Mouse (Mus musculus): ENCODE measurements at regions not wholly inside any gene's neighbourhood (a gene's known extent, or its start where the extent isn't known, plus 50 kb on each side); places are given as distances from the start of the nearest gene placed in this dataset.

- no peaks in the 10 kb centered on the region for H3K27me3 ChIP-seq (ENCODE audit: control insufficient read depth, insufficient read depth, low read length)
- 82% methylated on average over 28 of the region's 28 CpGs for WGBS
- H3K36me3 ChIP-seq (ENCODE audit: control insufficient read depth, insufficient read depth, low read length), result no peaks in the 10 kb centered on the region
- H3K27ac ChIP-seq (replicated peaks; ENCODE audit: insufficient read depth, low read depth, low read length), result no peak overlapping the region
- H3K4me1 ChIP-seq (ENCODE audit: control insufficient read depth, insufficient read depth, low read length), result no peaks in the 10 kb centered on the region
- H3K4me3 ChIP-seq (ENCODE audit: insufficient read depth, low read depth, low read length), result no peak overlapping the region
- TF ChIP-seq CTCF (IDR thresholded peaks at IDR 0.05; ENCODE audit: low read depth, low read length) (no peak), POLR2A (IDR thresholded peaks at IDR 0.05; ENCODE audit: extremely low read depth, insufficient read depth, low read length) (no peak)
- H3K79me2 ChIP-seq (ENCODE audit: control insufficient read depth, insufficient read depth, low read length), result no peaks in the 10 kb centered on the region
- no peak for DNase-seq (ENCODE audit: extremely low read depth, low read depth, low spot score)
- H3K9ac ChIP-seq (ENCODE audit: low read depth, low read length), result no peak overlapping the region
Observed at GRCm38 (mm10) chr17:67499783-67500641, 132.5 kb downstream of the Lrrc30 start.

GRCm38 (mm10) chr17:67497380-67497779 is 135.1 kb downstream of the Lrrc30 start:
- no peaks in the 10 kb centered on the region for H3K79me2 ChIP-seq (ENCODE audit: control insufficient read depth, insufficient read depth, low read length)
- 82% methylated on average over 8 of the region's 8 CpGs for WGBS
- DNase-seq (ENCODE audit: extremely low read depth, low read depth, low spot score), result no peak
- H3K27me3 ChIP-seq (ENCODE audit: control insufficient read depth, insufficient read depth, low read length), result no peaks in the 10 kb centered on the region
- H3K9ac ChIP-seq (ENCODE audit: low read depth, low read length), result no peak overlapping the region
- H3K4me1 ChIP-seq (ENCODE audit: control insufficient read depth, insufficient read depth, low read length), result no peaks in the 10 kb centered on the region
- TF ChIP-seq CTCF (IDR thresholded peaks at IDR 0.05; ENCODE audit: low read depth, low read length) (no peak), POLR2A (IDR thresholded peaks at IDR 0.05; ENCODE audit: extremely low read depth, insufficient read depth, low read length) (no peak)
- no peak overlapping the region for H3K27ac ChIP-seq (replicated peaks; ENCODE audit: insufficient read depth, low read depth, low read length)
- no peak overlapping the region for H3K4me3 ChIP-seq (ENCODE audit: insufficient read depth, low read depth, low read length)
- no peaks in the 10 kb centered on the region for H3K36me3 ChIP-seq (ENCODE audit: control insufficient read depth, insufficient read depth, low read length)

DNA sequence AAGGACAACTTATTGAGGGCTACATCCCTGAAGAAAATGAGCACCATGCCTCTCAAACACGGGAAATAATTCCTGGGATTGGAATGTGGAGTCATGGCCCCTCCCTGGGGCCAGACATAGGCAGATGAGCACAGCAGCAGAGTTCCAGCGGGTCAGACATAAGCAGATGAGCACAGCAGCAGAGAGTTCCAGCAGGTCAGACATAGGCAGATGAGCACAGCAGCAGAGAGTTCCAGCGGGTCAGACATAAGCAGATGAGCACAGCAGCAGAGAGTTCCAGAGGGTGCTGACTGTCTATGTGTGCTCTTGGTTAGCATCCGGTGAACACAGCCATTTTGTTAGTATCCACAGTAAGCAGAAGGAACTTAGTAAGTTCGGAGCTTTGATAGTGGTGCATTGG is 126.2 kb upstream of the Ptprm start:
- Histone ChIP-seq H3K79me2 (ENCODE audit: control insufficient read depth, insufficient read depth, low read length) (no peaks in the 10 kb centered on the region), H3K9ac (ENCODE audit: low read depth, low read length) (no peak overlapping the region), H3K27me3 (ENCODE audit: control insufficient read depth, insufficient read depth, low read length) (no peaks in the 10 kb centered on the region), H3K27ac (replicated peaks; ENCODE audit: insufficient read depth, low read depth, low read length) (no peak overlapping the region), H3K4me1 (ENCODE audit: control insufficient read depth, insufficient read depth, low read length) (no peaks in the 10 kb centered on the region), H3K36me3 (ENCODE audit: control insufficient read depth, insufficient read depth, low read length) (no peaks in the 10 kb centered on the region), H3K4me3 (ENCODE audit: insufficient read depth, low read depth, low read length) (no peak overlapping the region)
- TF ChIP-seq POLR2A (IDR thresholded peaks at IDR 0.05; ENCODE audit: extremely low read depth, insufficient read depth, low read length), result no peak
- TF ChIP-seq CTCF (IDR thresholded peaks at IDR 0.05; ENCODE audit: low read depth, low read length), result no peak
- 72% methylated on average over 5 of the region's 5 CpGs for WGBS
- DNase-seq (ENCODE audit: extremely low read depth, low read depth, low spot score), result no peak

- 37% methylated on average over 2 of the region's 2 CpGs for WGBS
- Histone ChIP-seq H3K4me3 (ENCODE audit: insufficient read depth, low read depth, low read length) (no peak overlapping the region), H3K27ac (replicated peaks; ENCODE audit: insufficient read depth, low read depth, low read length) (no peak overlapping the region), H3K9ac (ENCODE audit: low read depth, low read length) (no peak overlapping the region), H3K27me3 (ENCODE audit: control insufficient read depth, insufficient read depth, low read length) (no peaks in the 10 kb centered on the region), H3K36me3 (ENCODE audit: control insufficient read depth, insufficient read depth, low read length) (no peaks in the 10 kb centered on the region), H3K79me2 (ENCODE audit: control insufficient read depth, insufficient read depth, low read length) (no peaks in the 10 kb centered on the region), H3K4me1 (ENCODE audit: control insufficient read depth, insufficient read depth, low read length) (no peaks in the 10 kb centered on the region)
- DNase-seq (ENCODE audit: extremely low read depth, low read depth, low spot score), result no peak
- peak; percentile 66 for TF ChIP-seq CTCF (IDR thresholded peaks at IDR 0.05; ENCODE audit: low read depth, low read length)
- TF ChIP-seq POLR2A (IDR thresholded peaks at IDR 0.05; ENCODE audit: extremely low read depth, insufficient read depth, low read length), result no peak
Observed at GRCm38 (mm10) chr17:67473137-67473536, 118.9 kb upstream of the Ptprm start.

- Histone ChIP-seq H3K4me3 (ENCODE audit: insufficient read depth, low read depth, low read length) (no peak overlapping the region), H3K9ac (ENCODE audit: low read depth, low read length) (no peak overlapping the region), H3K36me3 (ENCODE audit: control insufficient read depth, insufficient read depth, low read length) (no peaks in the 10 kb centered on the region), H3K4me1 (ENCODE audit: control insufficient read depth, insufficient read depth, low read length) (no peaks in the 10 kb centered on the region), H3K27ac (replicated peaks; ENCODE audit: insufficient read depth, low read depth, low read length) (no peak overlapping the region), H3K27me3 (ENCODE audit: control insufficient read depth, insufficient read depth, low read length) (no peaks in the 10 kb centered on the region), H3K79me2 (ENCODE audit: control insufficient read depth, insufficient read depth, low read length) (no peaks in the 10 kb centered on the region)
- DNase-seq (ENCODE audit: extremely low read depth, low read depth, low spot score), result no peak
- no peak for TF ChIP-seq POLR2A (IDR thresholded peaks at IDR 0.05; ENCODE audit: extremely low read depth, insufficient read depth, low read length)
- WGBS, result 78% methylated on average over 4 of the region's 4 CpGs
Observed at GRCm38 (mm10) chr17:67458851-67459421, 104.7 kb upstream of the Ptprm start.

DNA sequence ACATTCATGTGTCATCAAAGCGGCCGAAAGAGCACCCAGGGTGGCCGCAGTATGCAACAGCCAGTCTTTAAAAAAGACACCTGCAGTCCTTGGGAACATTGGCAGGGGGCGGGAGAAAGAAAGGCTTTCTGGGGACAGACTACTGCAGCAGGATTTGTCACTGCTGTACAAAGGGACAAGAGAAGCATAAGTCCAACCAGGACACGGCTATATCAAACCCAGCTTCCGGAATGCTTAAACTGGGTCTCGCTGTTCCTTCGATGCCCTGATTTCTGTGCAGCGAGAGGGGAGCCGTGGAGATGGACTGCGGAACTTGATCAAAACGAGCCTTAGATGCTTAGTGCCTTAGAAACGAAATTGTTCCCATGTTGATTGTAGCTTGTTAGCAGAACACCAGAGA is 97.7 kb upstream of the Ptprm start:
- no peak for DNase-seq (ENCODE audit: extremely low read depth, low read depth, low spot score)
- peaks cover 2% of the 10 kb centered on the region; the same call in 1 of the 2 replicates for H3K4me1 ChIP-seq (ENCODE audit: control insufficient read depth, insufficient read depth, low read length)
- no peak overlapping the region for H3K27ac ChIP-seq (replicated peaks; ENCODE audit: insufficient read depth, low read depth, low read length)
- no peak for TF ChIP-seq POLR2A (IDR thresholded peaks at IDR 0.05; ENCODE audit: extremely low read depth, insufficient read depth, low read length)
- no peak for TF ChIP-seq CTCF (IDR thresholded peaks at IDR 0.05; ENCODE audit: low read depth, low read length)
- H3K27me3 ChIP-seq (ENCODE audit: control insufficient read depth, insufficient read depth, low read length), result no peaks in the 10 kb centered on the region
- WGBS, result 82% methylated on average over 13 of the region's 13 CpGs
- no peaks in the 10 kb centered on the region for H3K79me2 ChIP-seq (ENCODE audit: control insufficient read depth, insufficient read depth, low read length)
- no peak overlapping the region for H3K4me3 ChIP-seq (ENCODE audit: insufficient read depth, low read depth, low read length)
- H3K9ac ChIP-seq (ENCODE audit: low read depth, low read length), result no peak overlapping the region
- H3K36me3 ChIP-seq (ENCODE audit: control insufficient read depth, insufficient read depth, low read length), result no peaks in the 10 kb centered on the region

All from liver, adult 2 months (tissue).